Mouse (Mus musculus) limb, embryonic 14.5 days (tissue): Measurements from ENCODE around the gene Mogat2. TPM values are rescaled to one million over a fixed set of nuclear protein-coding genes. Genes with fewer than 3 reads are reported as not detected.

Experiments used
- ATAC-seq: fragments of 200-750 bp; cut with Nextera tagmentation; 2 replicates; pipeline ENCODE4 v1.8.0; 2017; ENCODE audit warnings: low read depth, moderate number of reproducible peaks, moderate TSS enrichment; ENCODE audit not compliant: low FRiP score
- DNase-seq: peaks from one replicate; pipeline ENCODE4 v3.0.0-alpha.2; 2015; ENCODE audit warnings: low spot score
- H3K27ac ChIP-seq: fragments of 300-500 bp; sonication (generic); replicated peaks from 2 replicates; pipeline ENCODE4 v1.5.1; 2014; ENCODE audit warnings: low read depth, mild to moderate bottlenecking, low read length, moderate library complexity, mixed read lengths
- H3K27me3 ChIP-seq: fragments of 300-500 bp; sonication (generic); 2 replicates; pipeline ENCODE4 v1.6.1; 2014; ENCODE audit warnings: low read length, mixed read lengths; ENCODE audit not compliant: control insufficient read depth, insufficient read depth
- H3K36me3 ChIP-seq: fragments of 300-500 bp; sonication (generic); 2 replicates; pipeline ENCODE4 v1.6.1; 2014; ENCODE audit warnings: mild to moderate bottlenecking, low read length, moderate library complexity, mixed read lengths; ENCODE audit not compliant: control insufficient read depth, insufficient read depth
- H3K4me1 ChIP-seq: fragments of 300-500 bp; sonication (generic); 2 replicates; pipeline ENCODE4 v1.6.1; 2014; ENCODE audit warnings: antibody characterized with exemption, low read length, mixed read lengths; ENCODE audit not compliant: control insufficient read depth, insufficient read depth
- H3K4me2 ChIP-seq: fragments of 300-500 bp; sonication (generic); replicated peaks from 2 replicates; pipeline ENCODE4 v1.6.1; 2014; ENCODE audit warnings: low read depth, mild to moderate bottlenecking, low read length, moderate library complexity; ENCODE audit not compliant: severe bottlenecking
- H3K4me3 ChIP-seq: fragments of 300-500 bp; sonication (generic); replicated peaks from 2 replicates; pipeline ENCODE4 v1.5.1; 2014; ENCODE audit warnings: low read length
- H3K9ac ChIP-seq: fragments of 300-500 bp; sonication (generic); 2 replicates; pipeline ENCODE4 v1.6.1; 2014; ENCODE audit warnings: mild to moderate bottlenecking, low read depth, low read length, moderate library complexity; ENCODE audit not compliant: severe bottlenecking
- H3K9me3 ChIP-seq: fragments of 300-500 bp; sonication (generic); 2 replicates; pipeline ENCODE4 v1.6.1; 2016; ENCODE audit warnings: low read length; ENCODE audit not compliant: control insufficient read depth
- POLR2A ChIP-seq: fragments of 200-500 bp; IDR thresholded peaks from 2 replicates; pipeline ENCODE4 v1.8.0; 2012; ENCODE audit warnings: inconsistent platforms, mild to moderate bottlenecking, moderate library complexity, borderline replicate concordance; ENCODE audit not compliant: insufficient read depth, insufficient read length; ENCODE audit errors: extremely low read depth
- WGBS: fragments of 180-500 bp; shearing (Covaris S2); extraction: QIAGEN DNeasy Blood & Tissue Kit; methylation state at CpG from one replicate; pipeline ENCODE4 v1.1.7; 2014; 5-methylcytosine and 5-hydroxymethylcytosine counted together
- polyA plus RNA-seq, 2 experiments: library from polyadenylated mRNA; depleted of rRNA in 1 of 2; stranded (reverse) in 1 of 2; unstranded in 1 of 2; fragments of >200 nt; fragmentation: Nextera tagmentation in 1 of 2; extraction: Ambion mirVana in 1 of 2; gene quantifications; 2 replicates each; pipeline versions ENCODE4 v1.2.1 to v1.2.3; 2012 to 2014

The Mogat2 gene
- polyA plus RNA-seq, 2 experiments, result 2.2 to 4.5 TPM

DNA sequence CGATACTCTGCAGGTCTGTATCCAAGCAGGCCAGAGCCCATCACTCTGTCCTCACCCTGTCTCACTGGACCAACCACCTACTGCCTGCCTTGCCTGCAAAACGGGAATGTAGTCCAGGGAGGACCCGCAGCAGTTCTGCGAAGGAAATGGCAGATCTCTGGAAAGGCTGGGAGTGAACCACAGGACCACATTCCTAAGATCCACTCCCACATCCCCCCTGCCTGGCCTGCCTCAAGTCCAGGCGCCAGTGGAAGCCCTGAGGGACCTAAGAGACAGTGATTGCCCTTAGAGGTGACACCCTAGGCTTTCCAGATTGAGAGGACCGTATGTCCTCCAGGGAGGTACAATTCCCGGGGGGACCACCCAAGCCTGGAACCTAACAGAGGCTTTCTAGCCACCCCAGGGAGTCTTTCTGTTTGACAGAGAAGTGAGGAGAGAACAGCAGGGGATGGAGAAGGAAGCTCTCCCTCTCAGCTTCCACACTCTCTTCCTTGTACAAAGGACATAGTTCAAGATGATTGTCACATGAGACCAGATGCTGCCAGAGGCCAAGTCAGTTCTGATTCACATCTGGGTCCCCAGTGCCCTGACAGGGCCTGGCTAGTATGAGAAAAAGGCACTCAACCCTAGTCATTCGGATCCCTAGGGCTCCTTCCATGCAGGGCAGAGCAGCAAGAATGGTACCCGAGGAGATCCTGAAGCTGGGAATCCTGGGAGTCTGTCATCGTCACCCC, 66.5 kb downstream of the Mogat2 start:
- Histone ChIP-seq H3K27me3 (no peaks in the 10 kb centered on the region), H3K9me3 (no peaks in the 10 kb centered on the region), H3K9ac (no peak overlapping the region), H3K4me3 (no peak overlapping the region), H3K4me2 (no peak overlapping the region), H3K27ac (no peak overlapping the region), H3K4me1 (peaks cover 3% of the 10 kb centered on the region; the same call in 1 of the 2 replicates), H3K36me3 (no peaks in the 10 kb centered on the region)
- 65% methylated on average over 10 of the region's 10 CpGs for WGBS
- TF ChIP-seq POLR2A, result no peak
- DNase-seq (no peak), ATAC-seq (no peak)

GRCm38 (mm10) chr7:99170519-99170918, 67.9 kb downstream of the Mogat2 start:
- Histone ChIP-seq H3K27ac (no peak overlapping the region), H3K4me1 (peaks cover 3% of the 10 kb centered on the region; the same call in 1 of the 2 replicates), H3K9ac (no peak overlapping the region), H3K9me3 (no peaks in the 10 kb centered on the region), H3K36me3 (no peaks in the 10 kb centered on the region), H3K4me2 (no peak overlapping the region), H3K4me3 (no peak overlapping the region), H3K27me3 (no peaks in the 10 kb centered on the region)
- ATAC-seq, result no peak
- 80% methylated on average over 6 of the region's 6 CpGs for WGBS
- no peak for DNase-seq
- TF ChIP-seq POLR2A, result no peak

DNA sequence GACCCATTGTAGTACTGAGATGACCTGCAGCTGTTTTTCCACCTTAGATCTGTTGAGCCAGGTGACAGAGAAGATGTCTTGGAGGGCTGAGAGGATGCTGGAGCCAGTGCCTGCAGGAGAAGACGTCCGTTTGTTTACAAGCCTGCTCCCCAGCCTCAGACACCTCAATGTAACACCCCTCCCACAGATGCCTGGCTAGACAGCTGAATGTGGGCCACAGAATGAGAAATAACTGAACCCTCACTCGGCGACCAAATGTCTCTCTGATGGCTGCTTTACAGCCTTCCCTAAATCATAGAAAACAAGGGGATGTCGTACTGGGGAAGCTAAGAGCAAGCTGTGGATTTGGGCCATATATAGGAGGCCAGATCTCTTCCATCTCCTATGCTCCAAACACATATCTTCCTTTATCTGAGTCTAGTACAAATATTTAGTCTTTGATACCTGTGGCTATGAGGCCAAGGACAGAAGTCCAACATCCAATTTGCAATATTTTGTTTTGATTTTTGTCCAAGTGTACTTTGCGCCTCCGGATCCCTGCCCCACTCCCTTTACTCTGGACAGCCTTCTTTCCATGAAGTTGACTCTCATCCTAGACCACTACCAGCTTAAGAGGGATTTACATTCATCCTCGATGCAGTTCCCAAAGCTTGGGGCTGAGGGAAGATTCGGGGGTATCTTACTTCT, 68.6 kb downstream of the Mogat2 start:
- no peak for ATAC-seq
- no peak overlapping the region for H3K9ac ChIP-seq

More for the DNA sequence above, 68.6 kb downstream of the Mogat2 start:
- Histone ChIP-seq H3K4me1 (peaks cover 3% of the 10 kb centered on the region; the same call in 1 of the 2 replicates), H3K27me3 (no peaks in the 10 kb centered on the region), H3K4me3 (no peak overlapping the region), H3K4me2 (no peak overlapping the region), H3K9me3 (no peaks in the 10 kb centered on the region), H3K36me3 (no peaks in the 10 kb centered on the region), H3K27ac (no peak overlapping the region)
- no peak for TF ChIP-seq POLR2A
- DNase-seq, result no peak
- 71% methylated on average over 9 of the region's 9 CpGs for WGBS

Other genes with a start within 250 kb of the Mogat2 start
- gene Uvrag, start 97.5 kb downstream of the Mogat2 start, polyA plus RNA-seq (2012; rRNA removed), result 9.1 and 9.8 TPM in 2 replicates
- 16.2 and 19.4 TPM in 2 replicates for gene Uvrag, start 97.5 kb downstream of the Mogat2 start, polyA plus RNA-seq (2014; fragmentation: Nextera tagmentation; extraction: Ambion mirVana)
- gene Dgat2, start 55.9 kb downstream of the Mogat2 start, polyA plus RNA-seq (2012; rRNA removed), result 23.0 and 23.5 TPM in 2 replicates
- gene Dgat2, start 55.9 kb downstream of the Mogat2 start, polyA plus RNA-seq (2014; fragmentation: Nextera tagmentation; extraction: Ambion mirVana), result 34.8 and 42.3 TPM in 2 replicates
- gene Map6, start 28.8 kb upstream of the Mogat2 start, polyA plus RNA-seq (2012; rRNA removed), result 3.5 and 3.6 TPM in 2 replicates
- gene Map6, start 28.8 kb upstream of the Mogat2 start, polyA plus RNA-seq (2014; fragmentation: Nextera tagmentation; extraction: Ambion mirVana), result 6.3 and 6.4 TPM in 2 replicates
- gene Serpinh1, start 114.6 kb upstream of the Mogat2 start, polyA plus RNA-seq (2012; rRNA removed), result 1,525 and 1,858 TPM in 2 replicates
- gene Serpinh1, start 114.6 kb upstream of the Mogat2 start, polyA plus RNA-seq (2014; fragmentation: Nextera tagmentation; extraction: Ambion mirVana), result 790 and 834 TPM in 2 replicates
- gene Gdpd5, start 142.8 kb upstream of the Mogat2 start, polyA plus RNA-seq (2012; rRNA removed), result 14.5 and 21.0 TPM in 2 replicates
- gene Gdpd5, start 142.8 kb upstream of the Mogat2 start, polyA plus RNA-seq (2014; fragmentation: Nextera tagmentation; extraction: Ambion mirVana), result 11.8 and 13.6 TPM in 2 replicates
- gene Klhl35, start 227.4 kb upstream of the Mogat2 start, polyA plus RNA-seq (2012; rRNA removed), result 1.3 and 1.5 TPM in 2 replicates
- 1.5 and 1.8 TPM in 2 replicates for gene Klhl35, start 227.4 kb upstream of the Mogat2 start, polyA plus RNA-seq (2014; fragmentation: Nextera tagmentation; extraction: Ambion mirVana)
- 1,060 and 1,221 TPM in 2 replicates for gene Rps3, start 245.1 kb upstream of the Mogat2 start, polyA plus RNA-seq (2012; rRNA removed)
- gene Rps3, start 245.1 kb upstream of the Mogat2 start, polyA plus RNA-seq (2014; fragmentation: Nextera tagmentation; extraction: Ambion mirVana), result 903 and 945 TPM in 2 replicates